Mouse (Mus musculus): ENCODE data around the gene Cdk5rap1. TPM values are rescaled to one million over a fixed set of nuclear protein-coding genes. Genes with fewer than 3 reads are reported as not detected.

The Cdk5rap1 gene
- polyA plus RNA-seq, 1 experiment: 23.8 TPM

DNA sequence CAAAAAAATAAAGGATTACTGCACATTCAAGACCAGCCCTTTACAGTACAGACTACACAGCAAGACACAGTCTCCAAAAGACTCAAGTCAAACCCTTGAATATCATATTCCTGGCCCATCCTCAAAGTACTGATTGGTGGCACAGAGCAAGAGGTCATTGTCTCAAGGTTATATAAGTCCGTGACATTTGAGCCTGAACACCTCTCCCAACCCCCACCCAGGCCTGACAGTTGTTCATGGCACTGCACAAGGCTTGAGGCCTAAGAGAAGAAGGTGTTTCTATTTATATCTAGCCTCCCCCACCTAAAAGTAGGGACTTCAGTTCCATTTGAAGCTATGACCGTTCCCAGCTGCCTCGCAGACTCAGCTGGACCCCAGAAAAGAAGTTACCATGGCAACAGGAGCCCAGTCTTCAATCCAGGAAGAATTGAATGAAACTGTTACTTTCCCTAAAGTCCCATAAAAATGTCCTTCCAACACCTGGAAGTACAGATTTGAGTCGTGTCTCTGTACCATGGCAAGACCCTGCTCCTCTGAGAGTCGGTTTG lies 32.7 kb upstream of the Cdk5rap1 start:
- no peaks in the 10 kb centered on the region for H3K9me3 ChIP-seq (replicated peaks; ENCODE audit: control insufficient read depth, insufficient read depth, low read length, poor library complexity, severe bottlenecking)
- TF ChIP-seq POLR2A (IDR thresholded peaks at IDR 0.05; ENCODE audit: insufficient read depth, low read length): no peak
- no peak overlapping the region for H3K4me3 ChIP-seq (ENCODE audit: low read depth, low read length)
- no peak overlapping the region for H3K27ac ChIP-seq (ENCODE audit: insufficient read depth, low read length)
- no peak overlapping the region for H3K9ac ChIP-seq (ENCODE audit: low read depth, poor library complexity, severe bottlenecking)
- H3K27me3 ChIP-seq (ENCODE audit: control insufficient read depth, insufficient read depth, low read length, poor library complexity, severe bottlenecking): no peaks in the 10 kb centered on the region
- H3K36me3 ChIP-seq (ENCODE audit: control insufficient read depth, insufficient read depth, low read length, poor library complexity, severe bottlenecking): no peaks in the 10 kb centered on the region; the same call in 1 of the 2 replicates
- no peaks in the 10 kb centered on the region for H3K4me1 ChIP-seq (ENCODE audit: control insufficient read depth, insufficient read depth, low read length)

DNA sequence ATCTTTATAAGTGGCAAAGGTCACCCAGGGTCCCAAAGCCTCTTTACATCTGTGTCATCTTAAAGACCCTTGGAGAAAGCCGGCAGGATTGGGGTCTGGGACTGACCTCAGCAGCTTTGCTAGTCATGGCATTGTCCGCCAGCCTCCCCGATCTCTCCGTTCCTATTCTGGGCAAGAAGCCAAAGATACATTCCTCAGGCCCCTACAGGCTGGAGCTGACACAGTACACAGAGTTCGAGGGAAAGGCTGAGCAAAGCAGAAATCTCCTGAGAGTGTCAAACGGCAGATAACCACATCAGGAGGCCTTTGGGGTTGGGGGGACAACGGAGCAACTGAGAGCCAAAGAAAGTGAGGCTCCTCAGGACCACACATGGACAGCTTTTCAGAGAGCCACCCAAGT lies 30.0 kb upstream of the Cdk5rap1 start:
- Histone ChIP-seq H3K27ac (ENCODE audit: insufficient read depth, low read length) (no peak overlapping the region), H3K9me3 (replicated peaks; ENCODE audit: control insufficient read depth, insufficient read depth, low read length, poor library complexity, severe bottlenecking) (no peaks in the 10 kb centered on the region), H3K36me3 (ENCODE audit: control insufficient read depth, insufficient read depth, low read length, poor library complexity, severe bottlenecking) (no peaks in the 10 kb centered on the region; the same call in 1 of the 2 replicates), H3K4me1 (ENCODE audit: control insufficient read depth, insufficient read depth, low read length) (no peaks in the 10 kb centered on the region), H3K9ac (ENCODE audit: low read depth, poor library complexity, severe bottlenecking) (no peak overlapping the region), H3K27me3 (ENCODE audit: control insufficient read depth, insufficient read depth, low read length, poor library complexity, severe bottlenecking) (no peaks in the 10 kb centered on the region), H3K4me3 (ENCODE audit: low read depth, low read length) (no peak overlapping the region)
- TF ChIP-seq CTCF (IDR thresholded peaks at IDR 0.05; ENCODE audit: low read depth, low read length) (no peak), EP300 (IDR thresholded peaks at IDR 0.05; ENCODE audit: insufficient read depth, low read depth, low read length) (no peak), POLR2A (IDR thresholded peaks at IDR 0.05; ENCODE audit: insufficient read depth, low read length) (no peak)

DNA sequence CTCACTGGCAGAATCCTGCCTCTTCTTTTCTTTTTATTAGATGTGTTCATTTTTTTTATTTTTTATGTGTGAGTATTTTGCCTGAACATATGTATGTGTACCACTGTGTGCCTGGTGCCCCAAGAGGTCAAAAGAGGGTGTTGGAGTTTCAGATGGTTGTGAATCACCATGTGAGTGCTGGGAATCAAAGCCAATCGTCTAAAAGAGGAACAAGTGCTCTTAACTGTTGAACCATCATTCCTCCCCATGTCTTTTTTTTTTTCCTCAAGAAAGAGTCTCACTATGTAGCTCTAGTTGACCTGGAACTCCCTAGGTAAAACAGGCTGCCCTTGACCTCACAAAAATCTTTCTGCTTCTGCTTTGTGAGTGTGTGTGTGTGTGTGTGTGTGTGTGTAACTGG lies 29.2 kb upstream of the Cdk5rap1 start:
- Histone ChIP-seq H3K27me3 (ENCODE audit: control insufficient read depth, insufficient read depth, low read length, poor library complexity, severe bottlenecking) (no peaks in the 10 kb centered on the region), H3K4me3 (ENCODE audit: low read depth, low read length) (no peak overlapping the region), H3K36me3 (ENCODE audit: control insufficient read depth, insufficient read depth, low read length, poor library complexity, severe bottlenecking) (no peaks in the 10 kb centered on the region; the same call in 1 of the 2 replicates), H3K9ac (ENCODE audit: low read depth, poor library complexity, severe bottlenecking) (no peak overlapping the region), H3K4me1 (ENCODE audit: control insufficient read depth, insufficient read depth, low read length) (no peaks in the 10 kb centered on the region), H3K27ac (ENCODE audit: insufficient read depth, low read length) (no peak overlapping the region), H3K9me3 (replicated peaks; ENCODE audit: control insufficient read depth, insufficient read depth, low read length, poor library complexity, severe bottlenecking) (no peaks in the 10 kb centered on the region)
- TF ChIP-seq CTCF (IDR thresholded peaks at IDR 0.05; ENCODE audit: low read depth, low read length) (no peak), EP300 (IDR thresholded peaks at IDR 0.05; ENCODE audit: insufficient read depth, low read depth, low read length) (no peak), POLR2A (IDR thresholded peaks at IDR 0.05; ENCODE audit: insufficient read depth, low read length) (no peak)

GRCm38 (mm10) chr2:154399325-154399724 lies 26.5 kb upstream of the Cdk5rap1 start:
- Histone ChIP-seq H3K9ac (ENCODE audit: low read depth, poor library complexity, severe bottlenecking) (no peak overlapping the region), H3K4me1 (ENCODE audit: control insufficient read depth, insufficient read depth, low read length) (no peaks in the 10 kb centered on the region), H3K27ac (ENCODE audit: insufficient read depth, low read length) (no peak overlapping the region), H3K4me3 (ENCODE audit: low read depth, low read length) (no peak overlapping the region), H3K27me3 (ENCODE audit: control insufficient read depth, insufficient read depth, low read length, poor library complexity, severe bottlenecking) (no peaks in the 10 kb centered on the region), H3K9me3 (replicated peaks; ENCODE audit: control insufficient read depth, insufficient read depth, low read length, poor library complexity, severe bottlenecking) (no peaks in the 10 kb centered on the region), H3K36me3 (ENCODE audit: control insufficient read depth, insufficient read depth, low read length, poor library complexity, severe bottlenecking) (no peaks in the 10 kb centered on the region; the same call in 1 of the 2 replicates)
- TF ChIP-seq EP300 (IDR thresholded peaks at IDR 0.05; ENCODE audit: insufficient read depth, low read depth, low read length) (no peak), CTCF (IDR thresholded peaks at IDR 0.05; ENCODE audit: low read depth, low read length) (no peak), POLR2A (IDR thresholded peaks at IDR 0.05; ENCODE audit: insufficient read depth, low read length) (no peak)

DNA sequence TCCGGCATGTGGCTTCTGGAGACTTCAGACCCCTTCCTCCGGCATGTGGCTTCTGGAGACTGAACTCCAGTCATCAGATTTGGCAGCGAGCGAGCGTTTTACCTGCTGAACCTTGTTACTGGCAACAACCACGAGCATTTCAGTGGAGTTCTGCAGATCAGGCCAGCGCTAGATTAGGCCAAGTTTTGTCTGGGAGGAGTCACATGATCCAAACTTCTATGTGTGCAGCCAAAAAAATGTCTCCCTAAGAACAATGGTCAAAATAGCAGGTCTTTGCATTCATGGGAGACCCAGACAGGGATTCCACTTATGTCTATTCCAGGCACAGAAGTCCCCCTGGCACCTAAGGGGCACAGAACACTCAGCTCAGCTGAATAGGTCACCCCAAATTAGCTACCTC lies 25.5 kb upstream of the Cdk5rap1 start:
- Histone ChIP-seq H3K9me3 (replicated peaks; ENCODE audit: control insufficient read depth, insufficient read depth, low read length, poor library complexity, severe bottlenecking) (no peaks in the 10 kb centered on the region), H3K36me3 (ENCODE audit: control insufficient read depth, insufficient read depth, low read length, poor library complexity, severe bottlenecking) (no peaks in the 10 kb centered on the region; the same call in 1 of the 2 replicates), H3K4me3 (ENCODE audit: low read depth, low read length) (no peak overlapping the region), H3K27me3 (ENCODE audit: control insufficient read depth, insufficient read depth, low read length, poor library complexity, severe bottlenecking) (no peaks in the 10 kb centered on the region), H3K27ac (ENCODE audit: insufficient read depth, low read length) (no peak overlapping the region), H3K9ac (ENCODE audit: low read depth, poor library complexity, severe bottlenecking) (no peak overlapping the region), H3K4me1 (ENCODE audit: control insufficient read depth, insufficient read depth, low read length) (no peaks in the 10 kb centered on the region)
- no peak for TF ChIP-seq POLR2A (IDR thresholded peaks at IDR 0.05; ENCODE audit: insufficient read depth, low read length)
- no peak for TF ChIP-seq CTCF (IDR thresholded peaks at IDR 0.05; ENCODE audit: low read depth, low read length)
- no peak for TF ChIP-seq EP300 (IDR thresholded peaks at IDR 0.05; ENCODE audit: insufficient read depth, low read depth, low read length)

DNA sequence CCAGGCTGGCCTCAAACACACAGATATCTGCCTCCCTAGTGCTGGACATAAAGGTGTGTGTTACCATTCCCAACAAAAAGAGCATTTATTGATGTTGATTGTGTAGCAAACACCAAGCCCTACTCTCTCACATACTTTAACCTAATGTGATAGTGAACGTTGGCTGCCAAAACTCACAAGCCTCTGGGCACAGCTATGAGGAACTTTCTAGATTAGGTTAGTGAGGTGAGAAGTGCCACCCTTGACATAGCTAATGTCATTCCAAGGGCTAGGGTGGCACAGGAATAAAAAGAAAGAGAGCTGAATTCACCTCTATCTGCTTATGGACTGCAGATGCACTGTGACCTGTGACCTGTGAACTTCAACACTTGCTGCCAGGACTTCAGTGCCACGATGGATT lies 23.7 kb upstream of the Cdk5rap1 start:
- Histone ChIP-seq H3K27ac (ENCODE audit: insufficient read depth, low read length) (no peak overlapping the region), H3K4me1 (ENCODE audit: control insufficient read depth, insufficient read depth, low read length) (no peaks in the 10 kb centered on the region), H3K36me3 (ENCODE audit: control insufficient read depth, insufficient read depth, low read length, poor library complexity, severe bottlenecking) (no peaks in the 10 kb centered on the region; the same call in 1 of the 2 replicates), H3K9me3 (replicated peaks; ENCODE audit: control insufficient read depth, insufficient read depth, low read length, poor library complexity, severe bottlenecking) (no peaks in the 10 kb centered on the region), H3K27me3 (ENCODE audit: control insufficient read depth, insufficient read depth, low read length, poor library complexity, severe bottlenecking) (no peaks in the 10 kb centered on the region), H3K4me3 (ENCODE audit: low read depth, low read length) (no peak overlapping the region), H3K9ac (ENCODE audit: low read depth, poor library complexity, severe bottlenecking) (no peak overlapping the region)
- TF ChIP-seq CTCF (IDR thresholded peaks at IDR 0.05; ENCODE audit: low read depth, low read length): no peak
- TF ChIP-seq EP300 (IDR thresholded peaks at IDR 0.05; ENCODE audit: insufficient read depth, low read depth, low read length): no peak
- TF ChIP-seq POLR2A (IDR thresholded peaks at IDR 0.05; ENCODE audit: insufficient read depth, low read length): no peak

Data from ES-Bruce4 (cell line).